Mouse (Mus musculus) heart, postnatal 0 days (tissue): Measurements from ENCODE around the gene Chd9. TPM values are rescaled to one million over a fixed set of nuclear protein-coding genes. Genes with fewer than 3 reads are reported as not detected.
A peak's percentile ranks its signal among the peaks of the same experiment; 100 is the strongest.

Source experiments
- ATAC-seq: fragments of 200-750 bp; cut with Nextera tagmentation; 2 replicates; pipeline ENCODE4 v1.8.0; 2017; ENCODE audit warnings: low read depth, moderate number of reproducible peaks, moderate library complexity; ENCODE audit not compliant: insufficient read depth
- DNase-seq: peaks from one replicate; pipeline ENCODE4 v3.0.0-alpha.2; 2016; ENCODE audit warnings: low spot score
- H3K27ac ChIP-seq: fragments of 300-500 bp; sonication (generic); 2 replicates; pipeline ENCODE4 v1.5.1; 2014; ENCODE audit warnings: low read depth, mild to moderate bottlenecking
- H3K27me3 ChIP-seq: fragments of 300-500 bp; sonication (generic); 2 replicates; pipeline ENCODE4 v1.6.1; 2014; ENCODE audit warnings: low read length, mixed read lengths; ENCODE audit not compliant: control insufficient read depth, insufficient read depth
- H3K36me3 ChIP-seq: fragments of 300-500 bp; sonication (generic); replicated peaks from 2 replicates; pipeline ENCODE4 v1.6.1; 2014; ENCODE audit warnings: low read length, mixed read lengths; ENCODE audit not compliant: control insufficient read depth, insufficient read depth
- H3K4me1 ChIP-seq: fragments of 300-500 bp; sonication (generic); 2 replicates; pipeline ENCODE4 v1.6.1; 2014; ENCODE audit warnings: antibody characterized with exemption; ENCODE audit not compliant: control insufficient read depth, insufficient read depth
- H3K4me2 ChIP-seq: fragments of 300-500 bp; sonication (generic); 2 replicates; pipeline ENCODE4 v1.6.1; 2014; ENCODE audit warnings: low read depth, mild to moderate bottlenecking, low read length, moderate library complexity
- H3K4me3 ChIP-seq: fragments of 300-500 bp; sonication (generic); 2 replicates; pipeline ENCODE4 v1.5.1; 2014; ENCODE audit warnings: low read depth, low read length
- H3K9ac ChIP-seq: fragments of 300-500 bp; sonication (generic); replicated peaks from 2 replicates; pipeline ENCODE4 v1.6.1; 2014; ENCODE audit warnings: low read depth, low read length, mixed read lengths
- H3K9me3 ChIP-seq: fragments of 300-500 bp; sonication (generic); replicated peaks from 2 replicates; pipeline ENCODE4 v1.6.1; 2016; ENCODE audit warnings: low read length; ENCODE audit not compliant: control insufficient read depth
- CTCF ChIP-seq: IDR thresholded peaks from 2 replicates; pipeline ENCODE4 v1.5.1; 2016; ENCODE audit warnings: antibody characterized with exemption, control low read depth, low read depth
- EP300 ChIP-seq: IDR thresholded peaks from 2 replicates; pipeline ENCODE4 v1.6.1; 2016; ENCODE audit warnings: antibody characterized with exemption, low read depth
- WGBS: fragments of 180-500 bp; shearing (Covaris S2); extraction: QIAGEN DNeasy Blood & Tissue Kit; methylation state at CpG from one replicate; pipeline ENCODE4 v1.1.7; 2014; 5-methylcytosine and 5-hydroxymethylcytosine counted together
- polyA plus RNA-seq: library from polyadenylated mRNA; unstranded; fragments of >200 nt; fragmentation: Nextera tagmentation; extraction: Ambion mirVana; gene quantifications from 2 replicates; pipeline ENCODE4 v1.2.1, GENCODE M21; 2015
- total RNA-seq: library from RNA; depleted of rRNA; stranded (reverse); fragments of >200 nt; gene quantifications from 2 replicates; pipeline ENCODE4 v1.2.3, GENCODE M21; 2014; ENCODE audit warnings: low replicate concordance

The Chd9 gene
- total and polyA plus RNA-seq, 2 experiments from 2014 or later: 38.9 to 44.1 TPM

- Histone ChIP-seq H3K36me3 (no peaks in the 10 kb centered on the region), H3K9ac (no peak overlapping the region), H3K4me3 (no peak overlapping the region), H3K9me3 (no peaks in the 10 kb centered on the region), H3K4me1 (no peaks in the 10 kb centered on the region), H3K27ac (peak overlapping the region; percentile 48), H3K4me2 (no peak overlapping the region), H3K27me3 (no peaks in the 10 kb centered on the region)
- TF ChIP-seq EP300 (peak; percentile 63; the same call in 1 of the 2 replicates), CTCF (no peak)
- DNase-seq: no peak
- ATAC-seq: peak; percentile 41
- WGBS: 59% methylated on average over 13 of the region's 13 CpGs
These were observed 13.2 kb downstream of the Chd9 start for GRCm38 (mm10) chr8:90841321-90841720.

- Histone ChIP-seq H3K27ac (no peak overlapping the region), H3K4me3 (no peak overlapping the region), H3K4me2 (no peak overlapping the region), H3K9me3 (no peaks in the 10 kb centered on the region), H3K9ac (no peak overlapping the region), H3K36me3 (no peaks in the 10 kb centered on the region), H3K4me1 (no peaks in the 10 kb centered on the region), H3K27me3 (no peaks in the 10 kb centered on the region)
- WGBS: 79% methylated on average over 6 of the region's 6 CpGs
- TF ChIP-seq CTCF: no peak
- no peak for ATAC-seq
- DNase-seq: no peak
These were observed 15.0 kb downstream of the Chd9 start for GRCm38 (mm10) chr8:90843127-90843526.

DNA sequence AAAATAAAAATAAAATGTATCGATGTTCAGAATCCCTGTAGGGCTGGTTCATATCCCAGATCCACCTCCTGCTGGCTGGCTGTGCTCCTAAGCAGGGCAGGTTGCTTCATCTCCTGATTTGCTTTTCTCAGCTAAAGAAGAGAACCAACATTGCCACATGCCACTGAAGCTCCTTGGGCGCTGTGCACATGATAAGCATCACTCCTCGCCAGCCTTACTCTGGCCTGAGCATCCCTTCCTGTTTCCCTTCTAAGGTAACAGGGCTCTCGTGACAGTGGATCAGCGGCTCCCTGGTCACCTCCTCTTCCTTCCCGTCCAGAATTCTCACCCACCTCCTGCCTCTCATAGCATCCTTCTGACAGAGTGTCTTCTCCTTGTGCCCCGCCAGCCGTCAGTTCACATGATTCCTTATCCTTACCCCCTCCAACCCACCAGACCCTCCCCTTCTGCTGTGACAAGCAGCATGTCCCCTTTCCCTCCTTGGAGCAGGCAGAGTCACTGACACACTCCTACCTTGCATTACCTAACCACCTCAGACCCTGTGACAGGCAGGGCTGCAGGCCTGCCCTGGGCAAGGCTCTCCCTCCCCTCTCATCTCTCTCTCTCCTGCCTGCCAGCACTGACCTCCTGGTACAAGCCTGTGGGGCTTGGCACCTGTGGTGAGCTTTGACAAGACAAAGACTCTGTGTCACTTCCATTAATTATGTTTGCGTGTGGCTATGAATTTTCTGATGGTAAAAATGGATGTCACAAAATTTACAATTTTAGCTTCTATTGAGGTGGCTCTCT is 16.2 kb downstream of the Chd9 start:
- no peak for DNase-seq
- ATAC-seq: no peak
- H3K9me3 ChIP-seq: no peaks in the 10 kb centered on the region
- no peaks in the 10 kb centered on the region for H3K36me3 ChIP-seq
- no peak overlapping the region for H3K27ac ChIP-seq
- no peaks in the 10 kb centered on the region for H3K4me1 ChIP-seq
- H3K4me3 ChIP-seq: no peak overlapping the region
- no peak overlapping the region for H3K9ac ChIP-seq
- H3K27me3 ChIP-seq: no peaks in the 10 kb centered on the region
- TF ChIP-seq EP300 (no peak), CTCF (no peak)
- WGBS: 62% methylated on average over 9 of the region's 9 CpGs
- no peak overlapping the region for H3K4me2 ChIP-seq

DNA sequence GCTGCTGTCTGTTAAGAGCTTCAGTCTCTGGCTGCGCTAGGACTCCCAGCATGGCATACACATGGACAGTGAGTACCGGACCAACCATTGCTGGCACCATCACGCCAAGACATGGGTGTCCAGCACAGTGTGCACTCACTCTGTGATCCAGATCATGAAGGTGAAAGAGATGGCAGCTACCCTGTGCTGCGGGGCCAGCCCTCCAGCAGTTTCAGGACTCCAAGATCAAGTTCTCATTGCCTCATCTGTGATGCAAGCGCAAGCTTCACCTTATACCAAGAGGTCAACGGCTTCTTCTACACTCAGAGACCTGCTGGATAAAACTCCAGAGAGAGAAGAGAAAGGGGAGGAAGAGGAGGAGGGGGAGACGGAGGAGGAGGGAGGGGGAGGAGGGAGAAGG is 19.8 kb downstream of the Chd9 start:
- H3K27ac ChIP-seq: no peak overlapping the region
- H3K27me3 ChIP-seq: no peaks in the 10 kb centered on the region
- ATAC-seq (no peak), DNase-seq (no peak)
- no peaks in the 10 kb centered on the region for H3K9me3 ChIP-seq
- no peak overlapping the region for H3K4me3 ChIP-seq
- H3K4me2 ChIP-seq: no peak overlapping the region
- H3K9ac ChIP-seq: no peak overlapping the region
- WGBS: 83% methylated on average over 7 of the region's 7 CpGs
- no peaks in the 10 kb centered on the region for H3K4me1 ChIP-seq
- no peak for TF ChIP-seq EP300
- no peak for TF ChIP-seq CTCF
- H3K36me3 ChIP-seq: no peaks in the 10 kb centered on the region

- Histone ChIP-seq H3K4me3 (no peak overlapping the region), H3K4me2 (no peak overlapping the region), H3K4me1 (peaks cover 3% of the 10 kb centered on the region; the same call in 1 of the 2 replicates), H3K27me3 (no peaks in the 10 kb centered on the region), H3K36me3 (no peaks in the 10 kb centered on the region), H3K9ac (no peak overlapping the region), H3K27ac (no peak overlapping the region), H3K9me3 (no peaks in the 10 kb centered on the region)
- no peak for ATAC-seq
- no peak for DNase-seq
- TF ChIP-seq EP300 (no peak), CTCF (no peak)
- 66% methylated on average over 11 of the region's 11 CpGs for whole genome bisulfite sequencing
These were observed 21.4 kb downstream of the Chd9 start for GRCm38 (mm10) chr8:90849462-90850050.
